Mouse (Mus musculus): ENCODE measurements around the gene Gm10959. TPM values are rescaled to one million over a fixed set of nuclear protein-coding genes. Genes with fewer than 3 reads are reported as not detected.
A peak's percentile ranks its signal among the peaks of the same experiment; 100 is the strongest.
"Not testable (repeated sequence)": the region's sequence is repeated elsewhere in the genome, so short reads cannot be mapped to it uniquely, and the experiment has no call there.

The Gm10959 gene
- total RNA-seq (2021) (not detected), polyA plus RNA-seq (2012; rRNA removed) (not detected in 2 replicates)
- long read RNA-seq = 0 reads

DNA sequence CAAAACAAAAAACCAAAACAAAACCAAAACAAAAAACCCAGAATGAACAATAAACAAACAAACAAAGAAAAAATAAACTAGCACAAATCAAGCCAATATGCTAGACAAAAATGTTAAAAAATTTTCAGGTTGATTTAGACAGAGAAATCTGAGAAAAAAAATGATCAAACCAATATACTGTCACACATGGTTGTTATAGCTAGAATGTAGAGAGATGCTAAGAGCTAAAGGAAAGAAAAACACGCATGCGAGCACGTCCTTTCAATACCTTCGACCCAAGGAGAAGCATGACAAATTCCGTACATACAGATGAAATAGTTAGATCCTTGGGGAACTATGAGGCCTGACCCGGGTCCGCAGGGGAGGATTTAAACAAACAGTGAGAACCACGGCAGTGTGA, at the start of gene Gm10959:
Gene Gm10959 (minus strand): TSS at position 101 of the 400 bp plus-strand sequence.
- no peak for DNase-seq

DNA sequence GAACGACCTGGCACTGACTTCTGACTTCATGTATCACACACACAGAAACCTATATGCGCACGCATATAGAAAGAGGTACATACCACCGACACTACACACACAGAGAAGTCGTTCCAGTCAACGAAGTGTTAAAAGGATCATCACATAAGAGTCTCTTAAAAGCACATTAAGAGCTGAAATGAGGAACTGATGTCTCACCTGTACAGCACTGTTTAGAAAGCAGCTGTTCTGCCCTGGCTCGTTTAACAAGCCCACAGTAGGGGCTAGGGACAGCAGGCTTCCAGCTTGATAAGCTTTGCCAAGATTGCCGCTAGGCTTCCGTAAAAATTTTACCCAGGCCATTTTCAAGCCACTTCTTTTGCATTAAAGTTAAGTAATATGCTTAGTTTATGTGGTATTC, 49.2 kb upstream of the Gm10959 start:
- no peak for DNase-seq

GRCm38 (mm10) chr3:122964301-122964700, 45.1 kb upstream of the Gm10959 start:
- no peak for DNase-seq

GRCm38 (mm10) chr3:122950129-122950528, 31.0 kb upstream of the Gm10959 start:
- no peak for DNase-seq

DNA sequence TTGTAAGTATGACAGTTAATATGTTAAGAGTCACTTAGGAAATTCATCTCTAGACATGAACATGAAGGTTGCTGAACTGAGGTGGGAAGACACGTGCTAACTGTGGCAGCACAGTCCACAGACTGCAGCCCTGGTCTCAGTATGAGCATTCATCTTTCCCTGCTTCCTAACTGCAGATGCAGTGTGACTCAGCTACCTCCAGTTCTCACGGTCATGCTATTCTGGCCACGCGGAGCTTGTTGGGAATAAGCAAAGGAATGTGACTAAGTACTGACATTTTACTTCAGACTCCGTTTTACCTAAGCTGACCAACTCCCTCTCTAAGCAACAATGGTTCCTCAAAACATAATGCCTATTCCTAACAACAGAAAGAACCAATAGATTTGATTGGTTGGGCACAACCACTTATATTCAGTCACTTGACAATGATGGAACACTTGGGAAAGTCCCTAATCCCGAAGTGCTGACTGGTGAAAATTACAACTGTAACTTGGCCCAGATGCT, 24.3 kb upstream of the Gm10959 start:
- DNase-seq = peak; percentile 62

GRCm38 (mm10) chr3:122939215-122939614, 20.1 kb upstream of the Gm10959 start:
- no peak for DNase-seq

DNA sequence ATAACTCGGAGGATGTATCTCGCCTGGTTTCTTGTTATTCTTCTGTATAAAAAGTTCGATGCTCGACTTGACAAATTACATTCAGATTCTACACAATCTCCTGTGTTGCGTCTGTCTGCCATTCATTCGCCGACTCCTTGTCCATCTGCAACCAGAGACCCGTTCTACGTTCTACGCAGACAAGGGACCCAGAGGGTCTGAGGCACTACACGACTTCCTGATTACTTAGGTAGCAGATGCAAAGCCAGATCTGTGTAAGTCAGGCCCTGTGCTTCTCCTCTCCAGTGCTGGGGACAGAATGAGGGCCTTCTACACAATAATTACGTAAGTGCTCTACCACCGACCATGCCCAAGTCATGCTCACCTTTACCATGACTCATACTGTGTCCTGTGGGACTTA, 18.0 kb upstream of the Gm10959 start:
- not testable (repeated sequence) for DNase-seq

DNA sequence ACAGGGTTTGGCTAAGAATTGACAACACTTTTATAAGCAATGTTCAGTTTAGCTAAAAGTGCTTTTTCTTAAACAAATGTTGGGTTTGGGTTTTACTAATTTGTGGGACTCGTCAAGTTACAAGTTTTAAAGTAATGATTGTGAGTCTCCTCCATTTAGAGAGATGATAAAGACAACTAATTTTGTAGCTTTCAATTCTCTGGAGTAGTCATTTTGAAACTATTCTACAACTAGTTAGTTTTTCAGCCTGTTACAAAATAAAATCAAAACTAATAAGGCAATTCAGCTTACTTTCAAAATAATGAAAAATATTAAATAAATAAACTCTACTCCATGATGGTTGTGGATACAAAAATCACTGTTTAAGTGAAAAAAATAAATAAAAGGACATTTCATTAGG, 13.3 kb upstream of the Gm10959 start:
- no peak for DNase-seq

DNA sequence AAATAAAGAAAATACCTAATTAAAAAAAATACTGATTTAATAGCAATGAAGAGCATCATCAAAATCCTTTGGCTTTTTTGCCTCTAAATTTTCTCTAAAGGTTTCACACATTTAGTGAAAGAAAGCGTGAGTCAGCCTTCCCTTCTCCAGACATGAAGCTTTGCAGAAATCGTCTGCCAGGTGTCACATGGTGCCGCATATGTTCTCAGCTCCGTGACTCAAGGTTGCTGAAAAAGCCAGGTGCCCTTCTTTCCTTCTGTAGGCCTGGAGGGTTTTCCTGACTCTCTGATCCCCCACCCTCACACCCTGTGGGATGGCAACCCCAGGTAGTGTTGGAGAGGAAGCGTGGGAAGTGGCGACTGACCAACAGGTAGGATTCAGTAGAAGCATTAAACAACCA, 10.6 kb upstream of the Gm10959 start:
- no peak for DNase-seq

- DNase-seq = peak; percentile 98
Measured at GRCm38 (mm10) chr3:122924009-122924914, 5.1 kb upstream of the Gm10959 start, which contains the start of gene 1810037I17Rik. TSS of gene 1810037I17Rik (plus strand) at chr3:122924203.

GRCm38 (mm10) chr3:122923147-122923546, 4.0 kb upstream of the Gm10959 start:
- no peak for DNase-seq

DNA sequence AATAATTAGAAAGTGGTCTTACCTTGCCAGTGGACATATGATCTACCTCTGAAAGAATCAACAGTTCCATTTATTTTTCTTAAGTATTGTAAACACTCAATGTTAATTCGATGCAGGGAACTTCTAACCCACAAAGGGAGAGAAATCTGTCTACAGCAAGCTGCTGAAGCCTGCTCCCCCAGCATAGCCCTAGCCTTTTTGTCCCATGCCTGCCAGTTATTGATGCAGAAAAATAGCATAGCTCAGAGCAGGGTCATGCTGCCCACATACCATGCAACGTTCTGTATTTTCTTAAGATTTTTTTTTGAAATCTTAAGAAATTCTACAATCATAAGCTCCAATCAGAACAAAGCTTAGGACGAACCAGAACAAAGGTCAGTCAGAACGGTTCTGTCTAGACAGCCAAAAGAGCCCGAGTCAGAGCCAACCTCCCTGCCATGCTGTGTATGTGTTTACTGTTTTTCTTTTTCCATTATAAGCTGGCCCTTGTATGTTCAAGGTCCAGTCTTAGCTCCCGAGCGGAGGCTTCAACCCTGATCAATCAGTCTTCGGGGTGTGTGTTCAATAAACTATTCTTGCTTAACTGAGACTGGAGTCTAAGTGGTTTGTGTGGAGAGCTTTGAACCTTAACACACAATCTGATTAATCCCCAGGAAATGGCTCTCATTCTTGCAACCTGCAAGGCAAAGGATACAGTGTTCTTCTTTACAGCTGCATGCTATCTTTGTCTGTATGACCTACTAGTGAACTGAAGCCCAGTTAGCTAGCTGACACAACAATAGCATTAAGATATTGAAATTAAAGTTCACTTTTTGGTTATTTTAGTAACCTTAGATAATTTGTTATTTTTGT, 2.7 kb upstream of the Gm10959 start:
- DNase-seq = no peak

DNA sequence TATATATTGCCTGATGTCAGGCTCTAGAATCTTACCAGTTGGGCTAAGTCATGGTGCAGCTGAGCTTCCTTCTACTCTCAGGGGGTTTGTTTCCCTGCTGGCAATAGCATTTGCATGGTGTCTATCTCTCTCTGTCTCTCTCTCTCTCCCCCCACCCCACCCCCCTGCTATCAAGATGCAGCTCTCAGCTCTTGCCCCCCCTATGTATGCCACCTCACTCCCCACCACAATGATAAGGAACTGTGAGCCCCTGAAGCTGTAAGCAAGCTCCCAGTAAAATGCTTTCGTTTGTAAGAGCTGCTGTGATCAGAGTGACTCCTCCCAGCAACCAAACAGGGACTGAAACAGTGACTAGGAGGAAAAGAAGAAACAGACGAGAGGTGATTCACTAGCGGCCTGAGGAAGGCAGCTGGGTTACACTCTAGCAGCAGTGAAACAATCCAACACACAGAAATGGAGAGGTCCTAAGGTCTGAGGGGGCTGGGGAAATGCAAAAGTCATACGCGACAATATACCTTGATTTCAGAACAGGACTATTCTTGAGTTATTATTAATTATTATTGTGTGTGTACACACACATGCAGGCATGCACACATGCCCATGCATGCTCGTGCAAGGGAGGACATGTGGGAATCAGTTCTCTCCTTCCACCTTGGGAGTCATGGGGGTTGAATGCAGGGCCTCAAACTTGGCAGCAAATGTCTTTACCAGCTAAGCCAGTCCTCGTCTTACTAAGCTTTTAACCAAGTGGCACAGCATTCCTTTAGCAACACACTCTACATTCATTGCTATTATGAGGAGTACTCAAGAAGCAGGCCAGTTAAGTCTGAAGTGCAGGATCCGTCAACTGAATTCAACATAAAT, 1.6 kb upstream of the Gm10959 start:
- DNase-seq = no peak

GRCm38 (mm10) chr3:122918672-122919071, 488 bp downstream of the Gm10959 start:
- no peak for DNase-seq

- no peak for DNase-seq
Measured at GRCm38 (mm10) chr3:122916191-122916680, 2.9 kb downstream of the Gm10959 start.

DNA sequence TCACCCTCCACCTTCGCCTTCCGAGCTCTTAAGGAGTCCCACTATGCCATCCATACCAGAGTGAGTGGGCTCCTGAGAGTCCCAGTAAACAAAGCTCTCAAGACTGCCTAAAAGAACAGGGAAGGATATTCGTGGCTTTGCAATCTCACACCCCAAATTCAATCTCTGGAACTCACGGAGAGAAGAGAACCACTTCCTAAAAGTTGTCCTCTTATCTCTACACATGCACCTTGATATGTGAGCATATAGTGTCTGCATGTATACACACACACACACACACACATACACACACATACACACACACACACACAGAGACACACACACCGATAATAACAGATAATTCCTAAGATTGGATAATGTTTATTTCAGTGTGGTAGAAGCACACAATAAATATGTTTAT, 3.7 kb downstream of the Gm10959 start:
- DNase-seq = no peak

DNA sequence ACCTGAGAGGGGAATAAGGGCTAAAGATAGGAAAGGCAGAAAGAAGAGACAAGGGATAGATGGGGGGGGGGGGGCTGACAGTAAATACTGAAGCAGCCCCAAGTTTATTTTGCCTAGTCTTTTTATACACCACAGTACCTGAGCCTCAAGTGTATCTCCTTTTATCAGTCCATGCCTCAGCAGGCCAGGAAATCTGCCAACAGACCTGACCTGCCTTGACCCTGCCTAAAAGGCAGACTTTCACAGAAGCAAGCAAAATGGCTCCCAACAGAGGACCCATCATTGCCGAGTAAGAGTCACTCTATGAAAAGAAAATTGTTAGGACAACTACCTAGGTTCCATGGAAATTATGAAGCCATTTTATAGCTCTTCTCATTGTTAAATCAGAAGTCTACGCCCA, 11.3 kb downstream of the Gm10959 start:
- peak; percentile 49 for DNase-seq

DNA sequence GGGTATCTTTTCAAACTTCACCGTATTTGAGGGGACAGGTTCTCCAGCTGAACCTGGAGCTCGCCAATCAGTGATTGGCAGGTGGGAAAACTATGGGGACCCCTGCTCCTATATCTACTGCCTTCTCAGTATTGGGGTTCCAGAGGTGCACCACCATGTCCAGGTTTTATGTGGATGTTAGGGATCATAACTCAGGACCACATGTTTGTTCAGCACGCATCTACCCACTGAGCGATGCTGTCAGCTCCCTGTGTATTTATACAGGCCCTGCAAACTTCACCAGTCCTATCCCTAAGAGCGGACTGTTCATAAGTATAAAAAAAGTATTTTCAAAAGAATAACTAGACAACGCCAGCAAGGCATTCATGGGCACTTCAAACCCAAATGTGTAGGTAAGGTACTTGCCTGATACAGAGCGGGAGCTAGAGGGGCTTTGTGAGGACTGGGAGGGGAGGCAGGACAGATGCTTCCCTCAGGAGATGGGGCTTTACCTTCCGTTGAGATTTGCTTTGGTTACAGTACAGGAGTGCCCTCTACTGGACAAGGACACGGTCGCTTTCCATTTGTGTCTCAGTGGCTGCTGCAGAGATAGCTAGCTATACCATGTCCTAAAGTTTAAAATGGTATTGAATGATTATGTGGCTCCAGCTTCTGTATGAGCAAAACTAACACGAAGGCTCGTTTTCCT, 15.3 kb downstream of the Gm10959 start:
- peak; percentile 47 for DNase-seq

DNA sequence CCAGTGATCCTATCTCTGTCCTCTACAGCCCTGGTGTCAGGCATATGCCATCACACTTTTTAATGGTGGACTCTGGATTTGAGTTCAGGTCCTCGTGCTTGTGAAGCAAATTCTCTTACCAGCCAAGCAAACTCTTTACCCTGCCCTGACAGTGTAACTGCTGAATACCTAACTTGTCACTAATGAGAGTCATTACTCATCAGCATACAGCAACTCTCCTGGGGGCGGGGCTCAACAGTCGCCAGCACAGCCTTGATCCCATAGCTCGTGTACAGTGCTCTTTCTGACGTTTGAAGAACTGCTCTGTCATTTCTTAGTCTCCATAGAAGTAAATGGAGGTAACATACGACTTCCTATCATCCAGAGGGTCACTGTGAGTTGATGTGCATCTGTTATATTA, 20.9 kb downstream of the Gm10959 start:
- peak; percentile 22 for DNase-seq

DNA sequence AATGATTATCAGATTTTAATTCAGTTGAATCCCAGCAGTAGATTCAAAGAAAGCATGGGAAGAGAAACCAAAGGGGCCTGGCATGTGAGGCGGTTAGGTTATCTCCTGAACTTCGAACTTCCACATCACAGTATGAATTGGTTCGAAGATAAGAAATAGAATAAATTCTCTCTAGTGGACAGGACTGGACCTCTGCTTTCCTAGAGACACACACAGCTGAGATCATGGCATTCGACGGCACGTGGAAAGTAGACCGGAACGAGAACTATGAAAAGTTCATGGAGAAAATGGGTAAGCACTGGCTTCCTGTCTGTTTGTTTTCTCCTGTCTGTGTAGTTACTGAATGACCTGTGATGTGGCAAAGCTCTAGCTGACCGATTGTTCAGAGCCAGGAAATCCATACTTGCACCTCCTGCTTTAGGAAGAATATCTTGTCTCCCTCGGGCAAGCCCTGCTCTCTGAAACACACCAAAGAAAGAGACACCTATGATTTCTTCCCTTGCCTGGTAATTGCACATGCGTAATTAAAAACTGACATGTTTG, 23.9 kb downstream of the Gm10959 start:
- DNase-seq = no peak

Measured in adrenal gland, adult 2 months (tissue).